Mouse (Mus musculus): ENCODE results near the gene Rfx7.

DNA sequence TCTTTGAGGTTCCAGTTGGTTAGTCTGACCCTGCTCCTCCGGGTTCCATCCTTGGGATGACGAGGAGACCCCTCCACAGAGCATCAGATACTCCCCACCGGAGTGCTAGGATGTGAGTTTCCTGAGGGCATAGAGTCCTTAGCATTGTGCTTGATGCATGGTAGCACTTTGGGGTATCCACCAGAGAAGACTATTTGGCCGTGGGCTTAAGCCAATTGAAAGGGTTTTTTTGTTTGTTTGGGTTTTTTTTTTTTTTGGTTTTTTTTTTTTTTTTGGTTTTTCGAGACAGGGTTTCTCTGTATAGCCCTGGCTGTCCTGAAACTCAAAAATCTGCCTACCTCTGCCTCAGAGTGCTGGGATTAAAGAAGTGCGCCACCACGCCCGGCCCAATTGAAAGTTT, 105.2 kb downstream of the Rfx7 start:
- no peak for TF ChIP-seq CTCF (IDR thresholded peaks at IDR 0.05)
- TF ChIP-seq EP300 (IDR thresholded peaks at IDR 0.05), result no peak
